Mouse (Mus musculus) MEL (cell line): ENCODE data around the gene Mcf2l. TPM values are rescaled to one million over a fixed set of nuclear protein-coding genes. Genes with fewer than 3 reads are reported as not detected.
A peak's percentile ranks its signal among the peaks of the same experiment; 100 is the strongest.

Experiments used
- DNase-seq: peaks from one replicate; pipeline ENCODE4 v3.0.0; 2011; ENCODE audit warnings: low read depth, low spot score
- H3K27ac ChIP-seq: 2 replicates; pipeline ENCODE4 v1.5.1; 2012; ENCODE audit warnings: low read depth, mild to moderate bottlenecking, control low read depth, low read length, moderate library complexity; ENCODE audit not compliant: control insufficient read depth
- H3K27me3 ChIP-seq, 2 experiments: fragments of 150-350 bp in 1 of 2; sonication (generic) in 1 of 2; 2 replicates each; pipeline ENCODE4 v1.6.1; 2012; ENCODE audit warnings: low read length in 2 of 2, mild to moderate bottlenecking in 2 of 2, improper control_type of control experiment in 1 of 2, moderate library complexity in 1 of 2; ENCODE audit not compliant: insufficient read depth in 2 of 2, control insufficient read depth in 1 of 2
- H3K36me3 ChIP-seq, 2 experiments: 2 replicates each; pipeline ENCODE4 v1.6.1; 2012 to 2014; ENCODE audit warnings: low read length in 2 of 2, improper control_type of control experiment in 1 of 2, inconsistent platforms in 1 of 2, mild to moderate bottlenecking in 1 of 2; ENCODE audit not compliant: insufficient read depth in 2 of 2, control insufficient read depth in 1 of 2
- H3K4me1 ChIP-seq, 2 experiments: fragments of 150-350 bp in 1 of 2; sonication (generic) in 1 of 2; 2 replicates each; pipeline ENCODE4 v1.6.1; 2012; ENCODE audit warnings: low read length in 2 of 2, improper control_type of control experiment in 1 of 2, mild to moderate bottlenecking in 1 of 2; ENCODE audit not compliant: insufficient read depth in 2 of 2, control insufficient read depth in 1 of 2
- H3K4me3 ChIP-seq, 2 experiments: fragments of 150-350 bp in 1 of 2; sonication (generic) in 1 of 2; 2 replicates each; pipeline ENCODE4 v1.5.1; 2012; ENCODE audit warnings: low read depth in 2 of 2, low read length in 2 of 2, mild to moderate bottlenecking in 2 of 2, moderate library complexity in 2 of 2, control low read depth in 1 of 2, improper control_type of control experiment in 1 of 2; ENCODE audit not compliant: control insufficient read depth in 1 of 2, insufficient read depth in 1 of 2
- H3K79me2 ChIP-seq: 2 replicates; pipeline ENCODE4 v1.6.1; 2012; ENCODE audit warnings: mild to moderate bottlenecking, low read length, moderate library complexity; ENCODE audit not compliant: control insufficient read depth, poor library complexity, insufficient read depth
- H3K9ac ChIP-seq: 2 replicates; pipeline ENCODE4 v1.6.1; 2012; ENCODE audit warnings: low read depth, mild to moderate bottlenecking, control low read depth, low read length, moderate library complexity; ENCODE audit not compliant: control insufficient read depth, poor library complexity, severe bottlenecking
- H3K9me3 ChIP-seq: fragments of 150-350 bp; sonication (generic); replicated peaks from 2 replicates; pipeline ENCODE4 v1.6.1; 2012; ENCODE audit warnings: mild to moderate bottlenecking, low read length, improper control_type of control experiment, moderate library complexity; ENCODE audit not compliant: insufficient read depth
- BHLHE40 ChIP-seq: IDR thresholded peaks from 2 replicates; pipeline ENCODE4 v1.6.1; 2012; ENCODE audit warnings: low read depth, mild to moderate bottlenecking, inconsistent platforms, low read length, improper control_type of control experiment, borderline replicate concordance
- CHD1 ChIP-seq: IDR thresholded peaks from 2 replicates; pipeline ENCODE4 v1.6.1; 2012; ENCODE audit warnings: low read depth, mild to moderate bottlenecking, inconsistent platforms, low read length, improper control_type of control experiment
- CHD2 ChIP-seq: IDR thresholded peaks from 2 replicates; pipeline ENCODE4 v1.6.1; 2011; ENCODE audit warnings: low read length, improper control_type of control experiment
- CTCF ChIP-seq, 3 experiments: IDR thresholded peaks in 2 of 3; conservative IDR thresholded peaks in 1 of 3; 2 replicates each; pipeline ENCODE4 v1.5.1; 2011 to 2012; ENCODE audit warnings: low read length in 3 of 3, low read depth in 2 of 3, mild to moderate bottlenecking in 2 of 3, improper control_type of control experiment in 1 of 3, inconsistent platforms in 1 of 3, mixed read lengths in 1 of 3, moderate library complexity in 1 of 3; ENCODE audit not compliant: control insufficient read depth in 1 of 3, insufficient read depth in 1 of 3, poor library complexity in 1 of 3, severe bottlenecking in 1 of 3
- E2F4 ChIP-seq: IDR thresholded peaks from 2 replicates; pipeline ENCODE4 v1.6.1; 2011; ENCODE audit warnings: low read depth, low read length, improper control_type of control experiment, borderline replicate concordance
- ETS1 ChIP-seq: IDR thresholded peaks from 2 replicates; pipeline ENCODE4 v1.6.1; 2012; ENCODE audit warnings: low read depth, mild to moderate bottlenecking, inconsistent platforms, low read length, improper control_type of control experiment, moderate library complexity
- GABPA ChIP-seq: IDR thresholded peaks from 2 replicates; pipeline ENCODE4 v1.6.1; 2012; ENCODE audit warnings: low read depth, mild to moderate bottlenecking, inconsistent platforms, low read length, improper control_type of control experiment, moderate library complexity
- GATA1 ChIP-seq: IDR thresholded peaks from 2 replicates; pipeline ENCODE4 v1.6.1; 2011; ENCODE audit warnings: low read depth, low read length, improper control_type of control experiment
- KAT2A ChIP-seq: conservative IDR thresholded peaks from 2 replicates; pipeline ENCODE4 v1.6.1; 2012; ENCODE audit warnings: low read depth, low read length, improper control_type of control experiment, inconsistent platforms
- MAFK ChIP-seq: IDR thresholded peaks from 2 replicates; pipeline ENCODE4 v1.6.1; 2011; ENCODE audit warnings: low read depth, mild to moderate bottlenecking, low read length, improper control_type of control experiment, borderline replicate concordance
- MAZ ChIP-seq: IDR thresholded peaks from 2 replicates; pipeline ENCODE4 v1.6.1; 2012; ENCODE audit warnings: low read depth, mild to moderate bottlenecking, inconsistent platforms, low read length, improper control_type of control experiment
- MXI1 ChIP-seq: IDR thresholded peaks from 2 replicates; pipeline ENCODE4 v1.6.1; 2011; ENCODE audit warnings: mild to moderate bottlenecking, low read depth, low read length, improper control_type of control experiment
- MYB ChIP-seq: IDR thresholded peaks from 2 replicates; pipeline ENCODE4 v1.6.1; 2011; ENCODE audit warnings: mild to moderate bottlenecking, low read depth, low read length, improper control_type of control experiment
- NRF1 ChIP-seq: IDR thresholded peaks from 2 replicates; pipeline ENCODE4 v1.6.1; 2014; ENCODE audit warnings: low read depth, mild to moderate bottlenecking, inconsistent platforms, low read length, improper control_type of control experiment, moderate library complexity; ENCODE audit not compliant: poor library complexity, insufficient read depth, severe bottlenecking
- POLR2A ChIP-seq, 2 experiments: IDR thresholded peaks; 2 replicates each; pipeline ENCODE4 v1.6.1; 2011 to 2012; ENCODE audit warnings: low read length in 2 of 2, mild to moderate bottlenecking in 2 of 2, control low read depth in 1 of 2, improper control_type of control experiment in 1 of 2, low read depth in 1 of 2, moderate library complexity in 1 of 2; ENCODE audit not compliant: control insufficient read depth in 1 of 2, insufficient read depth in 1 of 2, poor library complexity in 1 of 2
- POLR2AphosphoS2 ChIP-seq: IDR thresholded peaks from 2 replicates; pipeline ENCODE4 v1.6.1; 2011; ENCODE audit warnings: low read length, improper control_type of control experiment
- RAD21 ChIP-seq: IDR thresholded peaks from 2 replicates; pipeline ENCODE4 v1.6.1; 2011; ENCODE audit warnings: mild to moderate bottlenecking, low read depth, low read length, improper control_type of control experiment
- RCOR1 ChIP-seq: IDR thresholded peaks from 2 replicates; pipeline ENCODE4 v1.6.1; 2012; ENCODE audit warnings: low read depth, mild to moderate bottlenecking, inconsistent platforms, low read length, improper control_type of control experiment
- SIN3A ChIP-seq: IDR thresholded peaks from 2 replicates; pipeline ENCODE4 v1.6.1; 2012; ENCODE audit warnings: low read length, improper control_type of control experiment, inconsistent platforms
- SMC3 ChIP-seq: IDR thresholded peaks from 2 replicates; pipeline ENCODE4 v1.6.1; 2011; ENCODE audit warnings: low read depth, low read length, improper control_type of control experiment
- TAL1 ChIP-seq: IDR thresholded peaks from 2 replicates; pipeline ENCODE4 v1.6.1; 2012; ENCODE audit warnings: mild to moderate bottlenecking, inconsistent platforms, low read length, moderate library complexity, mixed read lengths
- TCF12 ChIP-seq: IDR thresholded peaks from 2 replicates; pipeline ENCODE4 v1.6.1; 2014; ENCODE audit warnings: low read depth, mild to moderate bottlenecking, inconsistent platforms, low read length, improper control_type of control experiment, moderate library complexity
- UBTF ChIP-seq: IDR thresholded peaks from 2 replicates; pipeline ENCODE4 v1.6.1; 2012; ENCODE audit warnings: low read depth, mild to moderate bottlenecking, inconsistent platforms, low read length, improper control_type of control experiment, moderate library complexity, borderline replicate concordance; ENCODE audit not compliant: insufficient read depth
- USF1 ChIP-seq: IDR thresholded peaks from 2 replicates; pipeline ENCODE4 v1.6.1; 2014; ENCODE audit warnings: low read depth, mild to moderate bottlenecking, inconsistent platforms, low read length, improper control_type of control experiment, moderate library complexity
- ZMIZ1 ChIP-seq: IDR thresholded peaks from 2 replicates; pipeline ENCODE4 v1.6.1; 2012; ENCODE audit warnings: low read depth, mild to moderate bottlenecking, inconsistent platforms, low read length, improper control_type of control experiment, moderate library complexity
- polyA plus RNA-seq, 2 experiments: library from polyadenylated mRNA; stranded (reverse) in 1 of 2; unstranded in 1 of 2; fragments of >175 nt in 1 of 2; fragments of >200 nt in 1 of 2; gene quantifications; 2 replicates each; pipeline versions ENCODE4 v1.2.1 to v1.2.4; 2012; ENCODE audit warnings: low replicate concordance in 2 of 2, low read depth in 1 of 2; ENCODE audit not compliant: insufficient read length in 2 of 2, insufficient read depth in 1 of 2, missing spikeins in 1 of 2
- total RNA-seq: library from RNA; depleted of rRNA; stranded (reverse); fragments of 300-350 nt; gene quantifications from 2 replicates; pipeline ENCODE4 v1.2.3, GENCODE M21; 2012

Gene Mcf2l
- total and polyA plus RNA-seq, 3 experiments: 1.2 to 3.6 TPM; not detected in 1

DNA sequence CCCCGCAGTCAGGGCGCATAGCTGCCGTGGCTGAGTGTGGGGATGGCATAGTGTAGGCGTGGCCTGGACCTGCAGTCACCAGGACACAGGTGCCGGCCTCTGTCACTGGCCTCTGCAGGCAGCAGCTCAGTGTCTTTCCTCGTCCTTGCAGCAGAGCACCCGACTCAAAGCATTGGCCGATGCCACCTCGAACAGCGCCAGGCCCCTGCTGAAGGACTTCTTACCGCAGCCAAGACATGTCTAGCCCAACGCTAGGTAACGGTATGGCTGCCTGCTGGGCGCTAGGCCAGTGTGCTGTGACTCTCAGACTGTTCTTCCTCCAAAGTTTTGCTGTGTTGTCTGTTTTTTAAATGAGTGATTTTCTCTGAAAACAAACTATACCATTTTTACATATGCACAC lies 10.0 kb upstream of the Mcf2l start:
- Histone ChIP-seq H3K9me3 (no peaks in the 10 kb centered on the region), H3K9ac (no peak overlapping the region), H3K4me3 (no peak overlapping the region), H3K79me2 (no peaks in the 10 kb centered on the region), H3K36me3 (no peaks in the 10 kb centered on the region), H3K4me1 (no peaks in the 10 kb centered on the region), H3K27me3 (no peaks in the 10 kb centered on the region), H3K27ac (no peak overlapping the region)
- no peak for TF ChIP-seq ETS1
- TF ChIP-seq BHLHE40: no peak
- TF ChIP-seq GABPA: no peak
- TF ChIP-seq POLR2A (IDR thresholded peaks at IDR 0.05; ENCODE audit: control insufficient read depth in 1 of 2, insufficient read depth in 1 of 2, low read depth in 1 of 2, low read length in 2 of 2, poor library complexity in 1 of 2): no peak
- no peak for TF ChIP-seq RAD21
- TF ChIP-seq KAT2A: no peak
- no peak for DNase-seq

DNA sequence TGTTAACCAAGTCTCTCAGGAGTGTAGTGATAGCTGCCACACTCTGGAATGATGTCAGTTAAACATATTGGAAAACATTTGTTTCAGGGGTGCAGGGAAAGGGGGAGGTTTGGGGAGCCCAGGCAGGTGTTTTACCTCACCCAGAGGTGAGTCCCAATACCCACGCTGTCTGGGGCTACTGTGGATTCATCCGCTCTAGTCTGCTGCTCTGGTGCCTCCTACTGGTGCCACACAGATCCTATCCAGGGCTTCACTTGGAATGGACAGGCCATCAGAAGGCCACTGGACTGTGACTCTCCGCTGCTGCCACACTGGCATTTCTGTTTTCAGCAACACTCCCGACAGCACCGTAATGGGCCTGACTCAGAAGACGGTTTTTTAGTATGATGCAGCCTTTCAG lies 7.8 kb upstream of the Mcf2l start:
- peaks cover 3 to 6% of the 10 kb centered on the region in 2 experiments for H3K4me1 ChIP-seq
- H3K27ac ChIP-seq: no peak overlapping the region
- no peak overlapping the region for H3K4me3 ChIP-seq
- no peaks in the 10 kb centered on the region for H3K27me3 ChIP-seq
- no peaks in the 10 kb centered on the region for H3K9me3 ChIP-seq
- no peak overlapping the region for H3K9ac ChIP-seq
- TF ChIP-seq CHD2 (no peak), KAT2A (no peak), SMC3 (no peak), UBTF (no peak), CTCF (IDR thresholded peaks at IDR 0.05 in 2 of 3, conservative IDR thresholded peaks at IDR 0.05 in 1 of 3; ENCODE audit: control insufficient read depth in 1 of 3, insufficient read depth in 1 of 3, low read depth in 2 of 3, low read length in 3 of 3, poor library complexity in 1 of 3, severe bottlenecking in 1 of 3) (0 out of 6 replicates have a peak, but pooled peaks of 2 of the 3 experiments have one; percentile 4 to 7)
- TF ChIP-seq, all 39 proteins: peak for 1
- no peak for DNase-seq
- Histone ChIP-seq H3K36me3 (no peaks in the 10 kb centered on the region; a peak in 1 of 4 replicates), H3K79me2 (no peaks in the 10 kb centered on the region)

GRCm38 (mm10) chr8:12869661-12870060 lies 3.9 kb upstream of the Mcf2l start:
- no peak overlapping the region for H3K9ac ChIP-seq
- no peaks in the 10 kb centered on the region; a peak in 1 of 4 replicates for H3K36me3 ChIP-seq
- no peak overlapping the region for H3K27ac ChIP-seq
- no peak for DNase-seq
- H3K9me3 ChIP-seq: no peaks in the 10 kb centered on the region
- TF ChIP-seq ETS1: no peak
- no peak for TF ChIP-seq UBTF
- TF ChIP-seq SIN3A: no peak
- TF ChIP-seq POLR2AphosphoS2: no peak
- TF ChIP-seq E2F4: no peak
- no peak for TF ChIP-seq GATA1
- TF ChIP-seq MAFK: no peak
- TF ChIP-seq MXI1: no peak
- no peak for TF ChIP-seq CHD1
- no peak for TF ChIP-seq TAL1
- TF ChIP-seq USF1: no peak
- TF ChIP-seq TCF12: no peak
- no peak for TF ChIP-seq KAT2A
- TF ChIP-seq ZMIZ1: no peak
- no peak for TF ChIP-seq NRF1
- no peak for TF ChIP-seq MAZ
- TF ChIP-seq MYB: no peak
- TF ChIP-seq CTCF (IDR thresholded peaks at IDR 0.05 in 2 of 3, conservative IDR thresholded peaks at IDR 0.05 in 1 of 3; ENCODE audit: control insufficient read depth in 1 of 3, insufficient read depth in 1 of 3, low read depth in 2 of 3, low read length in 3 of 3, poor library complexity in 1 of 3, severe bottlenecking in 1 of 3): no peak
- no peak for TF ChIP-seq RCOR1
- H3K27me3 ChIP-seq: no peaks in the 10 kb centered on the region
- H3K79me2 ChIP-seq: no peaks in the 10 kb centered on the region
- H3K4me3 ChIP-seq: no peak overlapping the region
- peaks cover 5 to 13% of the 10 kb centered on the region in 2 experiments for H3K4me1 ChIP-seq
